9 mouse cellular contexts compared by ENCODE assay signal in the genomic region with DNA sequence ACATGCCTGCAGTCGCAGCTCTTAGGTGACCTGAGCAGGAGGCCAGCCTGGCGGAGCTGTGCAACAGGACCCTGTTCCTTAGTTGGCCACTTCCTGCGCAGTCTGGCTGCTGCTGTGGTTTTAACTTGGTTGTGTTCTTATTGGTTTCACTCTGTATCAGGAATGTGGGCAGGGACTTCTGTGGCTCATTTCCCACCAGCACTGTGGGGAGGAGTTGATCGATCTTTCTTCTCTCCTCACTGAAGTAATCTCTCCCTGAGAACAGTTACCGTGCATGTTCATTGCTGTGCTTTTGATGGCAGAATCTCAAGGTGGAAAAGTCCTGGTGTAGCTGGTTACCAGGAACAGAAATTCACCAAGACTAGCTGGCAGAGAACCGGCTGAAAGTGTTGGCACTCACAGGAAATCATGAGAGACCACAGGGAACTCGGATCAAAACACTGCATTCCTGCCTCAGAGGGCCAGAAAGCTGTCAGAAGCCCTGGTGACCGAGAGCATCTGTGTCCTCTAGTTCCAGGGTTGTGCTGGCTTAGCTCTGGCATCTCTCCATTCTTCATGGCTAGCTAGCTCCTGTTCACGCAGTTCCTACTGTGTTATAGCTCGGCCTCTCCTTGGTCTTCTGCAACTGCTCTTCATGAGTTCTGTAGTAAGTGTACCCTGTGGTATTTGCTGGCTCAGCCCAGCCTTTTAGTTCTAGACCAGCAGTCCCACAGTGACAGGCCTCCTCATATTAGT.
DNase-seq lines count a peak whose midpoint lies in the region; ATAC-seq lines count a peak whose summit lies in the region.
"Had no signal": no experiment of that assay in that cellular context is flagged by ENCODE, and none has a peak within 500 bp of the region (broad histone marks: within the 10 kb centered on the region; RNA-seq: fewer than 3 reads in every experiment).

No protein-coding gene starts in this region.

- no peak overlapping the region for H3K27ac ChIP-seq in midbrain, embryonic 15.5 days
- no peak overlapping the region for H3K27ac ChIP-seq in midbrain, embryonic 13.5 days
- H3K27ac ChIP-seq in lung, embryonic 16.5 days (ENCODE audit: low read length), result peak overlapping the region; percentile 72
- H3K27ac ChIP-seq: neural tube, embryonic 13.5 days had no signal

- no peaks in the 10 kb centered on the region for H3K27me3 ChIP-seq in midbrain, embryonic 15.5 days (replicated peaks)
- H3K27me3 ChIP-seq in midbrain, embryonic 13.5 days, result no peaks in the 10 kb centered on the region
- H3K27me3 ChIP-seq in lung, embryonic 16.5 days (ENCODE audit: control insufficient read depth, insufficient read depth, low read depth, low read length), result no peaks in the 10 kb centered on the region
- H3K27me3 ChIP-seq: neural tube, embryonic 13.5 days had no signal

- H3K4me2 ChIP-seq in midbrain, embryonic 15.5 days, result no peak overlapping the region
- H3K4me2 ChIP-seq in midbrain, embryonic 13.5 days (replicated peaks), result no peak overlapping the region
- H3K4me2 ChIP-seq in lung, embryonic 16.5 days (ENCODE audit: low read depth, low read length), result peak overlapping the region; percentile 24
- H3K4me2 ChIP-seq: neural tube, embryonic 13.5 days had no signal

- no peak overlapping the region for H3K4me3 ChIP-seq in midbrain, embryonic 15.5 days
- no peak overlapping the region for H3K4me3 ChIP-seq in midbrain, embryonic 13.5 days (replicated peaks)
- H3K4me3 ChIP-seq in lung, embryonic 16.5 days (ENCODE audit: low read length), result no peak overlapping the region
- H3K4me3 ChIP-seq: neural tube, embryonic 13.5 days had no signal

- DNase-seq in brain, adult 2 months (ENCODE audit: low read depth, low spot score), result peak; percentile 93
- DNase-seq in gastrocnemius, adult 18-20 months (ENCODE audit: low spot score), result peak; percentile 67
- peak; percentile 19 for DNase-seq in kidney, adult 11 months
- DNase-seq in right cerebral cortex, postnatal 4 days, result no peak
- no peak for DNase-seq in frontal cortex, postnatal 36 days (ENCODE audit: low spot score in 2 of 2)

- H3K4me1 ChIP-seq in midbrain, embryonic 15.5 days, result peaks cover 5% of the 10 kb centered on the region; the same call in 1 of the 2 replicates
- H3K4me1 ChIP-seq in midbrain, embryonic 13.5 days (replicated peaks), result peaks cover 3% of the 10 kb centered on the region; the same call in 1 of the 2 replicates
- H3K4me1 ChIP-seq in lung, embryonic 16.5 days (replicated peaks; ENCODE audit: control insufficient read depth, insufficient read depth, low read length), result peaks cover 14% of the 10 kb centered on the region; the same call in 1 of the 2 replicates

- WGBS in midbrain, embryonic 15.5 days, result 79% methylated on average over 10 of the region's 10 CpGs
- 86% methylated on average over 10 of the region's 10 CpGs for WGBS in midbrain, embryonic 13.5 days
- WGBS in lung, embryonic 16.5 days, result 35% methylated on average over 10 of the region's 10 CpGs

- no peak overlapping the region for H3K9ac ChIP-seq in midbrain, embryonic 15.5 days
- H3K9ac ChIP-seq in midbrain, embryonic 13.5 days (replicated peaks), result no peak overlapping the region
- no peak overlapping the region for H3K9ac ChIP-seq in lung, embryonic 16.5 days (ENCODE audit: low read length)
- H3K9ac ChIP-seq: neural tube, embryonic 13.5 days had no signal

- 0 out of 2 replicates have a peak, but pooled peaks have one; percentile 9 for ATAC-seq in midbrain, embryonic 15.5 days (replicated peaks)
- no peak for ATAC-seq in midbrain, embryonic 13.5 days
- peak; percentile 83 for ATAC-seq in lung, embryonic 16.5 days (ENCODE audit: low read depth)

- no peaks in the 10 kb centered on the region for H3K9me3 ChIP-seq in midbrain, embryonic 15.5 days
- H3K9me3 ChIP-seq in midbrain, embryonic 13.5 days, result no peaks in the 10 kb centered on the region
- no peaks in the 10 kb centered on the region for H3K9me3 ChIP-seq in lung, embryonic 16.5 days (ENCODE audit: control insufficient read depth, low read length)
- H3K9me3 ChIP-seq: neural tube, embryonic 13.5 days had no signal

- H3K36me3 ChIP-seq in midbrain, embryonic 15.5 days (replicated peaks), result no peaks in the 10 kb centered on the region
- H3K36me3 ChIP-seq in midbrain, embryonic 13.5 days, result no peaks in the 10 kb centered on the region
- H3K36me3 ChIP-seq in lung, embryonic 16.5 days (ENCODE audit: control insufficient read depth, insufficient read depth, low read length), result no peaks in the 10 kb centered on the region
- H3K36me3 ChIP-seq: neural tube, embryonic 13.5 days had no signal

Comparison
In these comparisons a context has a peak if more than half of its experiments do, and no peak if none do; other contexts are left out.
1. DNase-seq: peak in brain, adult 2 months (single experiment), gastrocnemius, adult 18-20 months (single experiment) and kidney, adult 11 months (single experiment); none in right cerebral cortex, postnatal 4 days (single experiment) and frontal cortex, postnatal 36 days (0 of 2).